Mouse (Mus musculus): ENCODE data around the gene Tesk2.

GRCm38 (mm10) chr4:116749750-116750149 is 29.0 kb downstream of the Tesk2 start:
- TF ChIP-seq GATA1 (IDR thresholded peaks at IDR 0.05; ENCODE audit: borderline replicate concordance, low read length): no peak
- TF ChIP-seq FLI1 (IDR thresholded peaks at IDR 0.05; ENCODE audit: low read length): no peak
